Mouse (Mus musculus) left cerebral cortex, adult 2 months (tissue): ENCODE data around the gene H2-Eb2. TPM values are rescaled to one million over a fixed set of nuclear protein-coding genes. Genes with fewer than 3 reads are reported as not detected.

ENCODE experiments used
- DNase-seq, 2 experiments: peaks; one replicate each; pipeline ENCODE4 v3.0.0; 2021 to 2022; ENCODE audit warnings: low spot score in 2 of 2, mixed read lengths in 1 of 2; ENCODE audit errors: extremely low spot score in 1 of 2
- H3K27ac ChIP-seq: fragments of 200-600 bp; 2 replicates; pipeline ENCODE4 v1.8.1; 2022
- H3K4me3 ChIP-seq: fragments of 200-600 bp; 2 replicates; pipeline ENCODE4 v1.8.1; 2022
- CTCF ChIP-seq: fragments of 200-600 bp; IDR thresholded peaks from 2 replicates; pipeline ENCODE4 v1.8.1; 2022; ENCODE audit warnings: antibody characterized with exemption, mild to moderate bottlenecking, moderate library complexity
- intact Hi-C: fragments of 180-260 bp; cut with DNase I; formaldehyde crosslinking; loops from one replicate; pipeline ENCODE4 v1.15.1; 2025
- total RNA-seq, 2 experiments: library from RNA; stranded (reverse); gene quantifications; 2 replicates each; pipeline ENCODE4 v1.2.3; 2021

Gene H2-Eb2
- total RNA-seq, 2 experiments from 2014 or later, result not detected

- H3K4me3 ChIP-seq, result no peak overlapping the region
- no peak overlapping the region for H3K27ac ChIP-seq
- DNase-seq, result no peak
- intact Hi-C loops, result no loop called here
- TF ChIP-seq CTCF, result no peak
These were observed 45.1 kb downstream of the H2-Eb2 start for GRCm38 (mm10) chr17:34370563-34370962.

- TF ChIP-seq CTCF, result no peak
- H3K4me3 ChIP-seq, result no peak overlapping the region
These were observed 47.7 kb downstream of the H2-Eb2 start for GRCm38 (mm10) chr17:34373055-34373709.

GRCm38 (mm10) chr17:34376847-34377246 is 51.4 kb downstream of the H2-Eb2 start, which contains the start of gene Btnl1:
Gene Btnl1 (plus strand): TSS chr17:34377132.
- no peak for TF ChIP-seq CTCF
- Histone ChIP-seq H3K27ac (no peak within 1 kb of the TSS), H3K4me3 (no peak within 1 kb of the TSS)
- intact Hi-C loops, result no loop called here
- no peak for DNase-seq

More at GRCm38 (mm10) chr17:34373055-34373709, 47.7 kb downstream of the H2-Eb2 start:
- no peak for DNase-seq
- intact Hi-C loops, result no loop called here
- no peak overlapping the region for H3K27ac ChIP-seq

GRCm38 (mm10) chr17:34377450-34378209 is 52.2 kb downstream of the H2-Eb2 start:
- Histone ChIP-seq H3K27ac (no peak overlapping the region), H3K4me3 (no peak overlapping the region)
- intact Hi-C loops, result no loop called here
- no peak; the same call in 1 of the 2 replicates for TF ChIP-seq CTCF
- no peak for DNase-seq

- Histone ChIP-seq H3K27ac (no peak overlapping the region), H3K4me3 (no peak overlapping the region)
- intact Hi-C loops, result no loop called here
- DNase-seq, result no peak
- no peak for TF ChIP-seq CTCF
These were observed 53.3 kb downstream of the H2-Eb2 start for GRCm38 (mm10) chr17:34378716-34379115.

- no peak for DNase-seq
- H3K4me3 ChIP-seq, result no peak overlapping the region
- no peak overlapping the region for H3K27ac ChIP-seq
- intact Hi-C loops, result no loop called here
- TF ChIP-seq CTCF, result no peak
These were observed 54.0 kb downstream of the H2-Eb2 start for GRCm38 (mm10) chr17:34379451-34379850.

- intact Hi-C loops, result no loop called here
- DNase-seq, result no peak
- no peak overlapping the region for H3K27ac ChIP-seq
- H3K4me3 ChIP-seq, result no peak overlapping the region
- no peak for TF ChIP-seq CTCF
These were observed 56.4 kb downstream of the H2-Eb2 start for GRCm38 (mm10) chr17:34381876-34382275.

- no peak for DNase-seq
- intact Hi-C loops, result no loop called here
- no peak; the same call in 1 of the 2 replicates for TF ChIP-seq CTCF
- Histone ChIP-seq H3K27ac (no peak overlapping the region), H3K4me3 (no peak overlapping the region)
These were observed 57.7 kb downstream of the H2-Eb2 start for GRCm38 (mm10) chr17:34383212-34383611.

GRCm38 (mm10) chr17:34384699-34385098 is 59.2 kb downstream of the H2-Eb2 start:
- no peak overlapping the region for H3K27ac ChIP-seq
- TF ChIP-seq CTCF, result no peak
- DNase-seq, result no peak
- intact Hi-C loops, result no loop called here
- no peak overlapping the region for H3K4me3 ChIP-seq

GRCm38 (mm10) chr17:34386656-34387055 is 61.2 kb downstream of the H2-Eb2 start:
- no peak for TF ChIP-seq CTCF
- DNase-seq, result no peak
- intact Hi-C loops, result no loop called here
- Histone ChIP-seq H3K27ac (no peak overlapping the region), H3K4me3 (no peak overlapping the region)

GRCm38 (mm10) chr17:34388513-34388912 is 63.0 kb downstream of the H2-Eb2 start:
- Histone ChIP-seq H3K27ac (no peak overlapping the region), H3K4me3 (no peak overlapping the region)
- intact Hi-C loops, result loop anchor here (1.0 kb wide), 1 partner anchor 23 kb away; no protein-coding TSS in a partner anchor
- peak; percentile 61 for TF ChIP-seq CTCF
- DNase-seq, result no peak

Other genes with a start within 250 kb of the H2-Eb2 start
- under 1 TPM in 1 of 2 experiments, not detected in 1; 0.47 TPM for gene H2-Oa, start 233.3 kb upstream of the H2-Eb2 start, total RNA-seq
- gene H2-DMa, start 206.1 kb upstream of the H2-Eb2 start, total RNA-seq, result 10 to 100 TPM; 23.3 to 28.2 TPM
- gene Brd2, start 203.0 kb upstream of the H2-Eb2 start, total RNA-seq, result 100 to 1,000 TPM; 177 to 179 TPM
- under 1 TPM; 0.56 to 0.59 TPM for gene H2-DMb2, start 182.4 kb upstream of the H2-Eb2 start, total RNA-seq
- gene H2-DMb1, start 172.6 kb upstream of the H2-Eb2 start, total RNA-seq, result 1 to 10 TPM; 1.1 to 1.7 TPM
- 1 to 10 TPM; 2.1 to 3.4 TPM for gene Tap1, start 138.1 kb upstream of the H2-Eb2 start, total RNA-seq
- gene Psmb9, start 137.9 kb upstream of the H2-Eb2 start, total RNA-seq, result 1 to 10 TPM; 1.1 to 2.0 TPM
- 1 to 10 TPM; 2.0 to 3.2 TPM for gene Psmb8, start 127.9 kb upstream of the H2-Eb2 start, total RNA-seq
- gene Tap2, start 122.1 kb upstream of the H2-Eb2 start, total RNA-seq, result 1 to 10 TPM; 7.0 to 7.8 TPM
- under 1 TPM; 0.16 to 0.18 TPM for gene H2-Ob, start 86.8 kb upstream of the H2-Eb2 start, total RNA-seq
- gene H2-Ab1, start 68.0 kb upstream of the H2-Eb2 start, total RNA-seq, result 1 to 10 TPM; 1.3 to 3.1 TPM
- gene H2-Aa, start 37.8 kb upstream of the H2-Eb2 start, total RNA-seq, result 1 to 10 TPM; 1.0 to 3.1 TPM
- 1 to 10 TPM; 1.1 to 2.1 TPM for gene H2-Eb1, start 19.8 kb upstream of the H2-Eb2 start, total RNA-seq
- gene Btnl2, start 29.2 kb downstream of the H2-Eb2 start, total RNA-seq, result under 1 TPM; 0.65 to 0.68 TPM
- gene Btnl1, start 51.5 kb downstream of the H2-Eb2 start, total RNA-seq, result not detected
- gene BC051142, start 73.2 kb downstream of the H2-Eb2 start, total RNA-seq, result 1 to 10 TPM; 2.5 to 4.4 TPM
- not detected for gene Btnl4, start 151.7 kb downstream of the H2-Eb2 start, total RNA-seq
- gene Btnl6, start 191.7 kb downstream of the H2-Eb2 start, total RNA-seq, result not detected
- gene Notch4, start 238.6 kb downstream of the H2-Eb2 start, total RNA-seq, result 10 to 100 TPM in 1 of 2 experiments, 1 to 10 TPM in 1; 9.1 to 18.3 TPM